Mouse (Mus musculus) liver, postnatal 0 days (tissue): ENCODE measurements around the gene Nfatc3.

Experiments used
- CTCF ChIP-seq: sonication (generic); IDR thresholded peaks from 2 replicates; pipeline ENCODE4 v1.5.1; 2016; ENCODE audit warnings: antibody characterized with exemption, low read depth
- EP300 ChIP-seq: IDR thresholded peaks from 2 replicates; pipeline ENCODE4 v1.6.1; 2016; ENCODE audit warnings: antibody characterized with exemption, low read depth, mild to moderate bottlenecking

- TF ChIP-seq CTCF = no peak
- no peak for TF ChIP-seq EP300
Measured at GRCm38 (mm10) chr8:106137906-106138477, 79.4 kb downstream of the Nfatc3 start.
